Mouse (Mus musculus) liver, embryonic 12.5 days (tissue): ENCODE data around the gene Ppp3cb. TPM values are rescaled to one million over a fixed set of nuclear protein-coding genes. Genes with fewer than 3 reads are reported as not detected.

Source experiments
- polyA plus RNA-seq: library from polyadenylated mRNA; unstranded; fragments of >200 nt; fragmentation: Nextera tagmentation; extraction: Ambion mirVana; gene quantifications from 2 replicates; pipeline ENCODE4 v1.2.1, GENCODE M21; 2016

Gene Ppp3cb
- polyA plus RNA-seq, 1 experiment from 2014 or later: 26.8 TPM

Other genes with a start within 250 kb of the Ppp3cb start
- gene Ecd, start 198.5 kb downstream of the Ppp3cb start, polyA plus RNA-seq: 49.2 and 49.5 TPM in 2 replicates
- gene Fam149b, start 198.4 kb downstream of the Ppp3cb start, polyA plus RNA-seq: 14.6 TPM in 2 replicates
- gene Dnajc9, start 157.7 kb downstream of the Ppp3cb start, polyA plus RNA-seq: 146 and 147 TPM in 2 replicates
- gene Mrps16, start 152.9 kb downstream of the Ppp3cb start, polyA plus RNA-seq: 80.1 and 81.3 TPM in 2 replicates
- gene Cfap70, start 94.3 kb downstream of the Ppp3cb start, polyA plus RNA-seq: 0.19 and 0.25 TPM in 2 replicates
- 49.2 and 51.4 TPM in 2 replicates for gene Anxa7, start 66.4 kb downstream of the Ppp3cb start, polyA plus RNA-seq
- 0.48 and 0.57 TPM in 2 replicates for gene Mss51, start 49.7 kb downstream of the Ppp3cb start, polyA plus RNA-seq
- gene Usp54, start 94.5 kb upstream of the Ppp3cb start, polyA plus RNA-seq: 2.2 and 2.3 TPM in 2 replicates
- 0.38 TPM in 1 of 2 replicates, not detected in the other for gene Myoz1, start 110.0 kb upstream of the Ppp3cb start, polyA plus RNA-seq
- 0.25 and 0.54 TPM in 2 replicates for gene Synpo2l, start 121.8 kb upstream of the Ppp3cb start, polyA plus RNA-seq
- gene Sec24c, start 127.7 kb upstream of the Ppp3cb start, polyA plus RNA-seq: 51.9 and 54.6 TPM in 2 replicates
- 10.2 and 11.5 TPM in 2 replicates for gene Fut11, start 148.4 kb upstream of the Ppp3cb start, polyA plus RNA-seq
- gene Chchd1, start 156.4 kb upstream of the Ppp3cb start, polyA plus RNA-seq: 178 and 187 TPM in 2 replicates
- gene Zswim8, start 161.0 kb upstream of the Ppp3cb start, polyA plus RNA-seq: 10.7 and 11.1 TPM in 2 replicates
- 22.4 and 24.9 TPM in 2 replicates for gene Ndst2, start 188.0 kb upstream of the Ppp3cb start, polyA plus RNA-seq
- gene Camk2g, start 247.5 kb upstream of the Ppp3cb start, polyA plus RNA-seq: 13.2 and 15.6 TPM in 2 replicates